Mouse (Mus musculus): ENCODE data around the gene D630039A03Rik.
"Not testable (repeated sequence)": the region's sequence is repeated elsewhere in the genome, so short reads cannot be mapped to it uniquely, and the experiment has no call there.

Gene D630039A03Rik

GRCm38 (mm10) chr4:57888978-57889377 lies 27.1 kb downstream of the D630039A03Rik start:
- DNase-seq (ENCODE audit: low read depth, low spot score), result not testable (repeated sequence)

GRCm38 (mm10) chr4:57888246-57888645 lies 27.9 kb downstream of the D630039A03Rik start:
- DNase-seq (ENCODE audit: low read depth, low spot score), result no peak

DNA sequence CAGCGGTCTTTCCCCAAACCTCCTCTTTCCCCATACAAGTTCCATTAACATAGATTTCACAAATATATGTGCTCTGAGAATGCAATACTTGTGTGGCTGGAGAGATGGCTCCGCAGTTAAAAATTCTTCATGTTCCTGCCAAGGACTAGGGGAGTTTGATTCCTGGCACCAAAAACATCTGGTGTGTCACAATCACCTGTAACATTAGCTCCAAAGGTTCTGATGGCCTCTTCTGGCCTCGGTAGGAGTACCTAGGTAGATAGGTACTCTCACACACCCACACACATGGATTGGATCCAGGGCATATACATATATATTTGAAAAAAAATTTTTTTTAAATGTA lies 29.2 kb downstream of the D630039A03Rik start:
- DNase-seq (ENCODE audit: low read depth, low spot score), result no peak

DNA sequence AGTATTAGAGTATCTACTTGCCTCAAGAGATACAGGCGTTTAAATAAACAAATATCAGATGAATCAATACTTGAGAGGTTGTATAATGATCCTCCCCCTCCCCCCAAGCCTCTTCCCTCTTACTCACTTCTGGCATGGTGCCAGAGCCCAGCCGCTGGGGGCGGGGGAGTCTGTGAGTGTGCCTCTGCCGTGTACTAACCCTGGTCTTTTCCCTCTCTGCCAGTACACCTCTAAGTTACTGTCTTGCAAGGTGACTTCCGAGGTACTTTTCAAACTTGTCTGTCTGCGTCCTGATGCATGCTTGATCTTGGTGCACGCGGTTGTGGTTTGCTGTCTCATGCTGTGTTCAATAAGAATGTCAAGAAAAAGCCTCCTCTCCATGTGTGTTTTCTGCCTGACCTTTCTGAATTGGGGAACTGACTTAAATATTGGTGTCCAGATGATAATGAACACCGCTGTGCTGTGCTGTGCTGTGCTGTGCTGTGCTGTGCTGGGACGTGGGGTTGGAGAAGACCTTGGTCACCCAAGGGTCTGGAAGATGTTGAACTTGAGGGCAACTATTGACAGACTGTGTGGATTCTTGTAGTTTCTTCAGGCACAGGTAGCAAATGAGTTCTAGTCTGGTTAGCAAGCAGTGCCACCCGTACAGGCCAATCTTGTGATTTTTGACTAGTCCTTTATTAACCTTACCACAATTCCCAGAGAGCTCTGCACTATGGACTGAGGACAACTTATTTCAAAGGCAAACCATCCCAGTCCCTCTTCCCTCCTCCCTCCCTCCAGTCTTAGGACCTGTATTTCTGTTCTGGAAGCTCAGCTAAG lies 29.8 kb downstream of the D630039A03Rik start:
- DNase-seq (ENCODE audit: low read depth, low spot score), result no peak

DNA sequence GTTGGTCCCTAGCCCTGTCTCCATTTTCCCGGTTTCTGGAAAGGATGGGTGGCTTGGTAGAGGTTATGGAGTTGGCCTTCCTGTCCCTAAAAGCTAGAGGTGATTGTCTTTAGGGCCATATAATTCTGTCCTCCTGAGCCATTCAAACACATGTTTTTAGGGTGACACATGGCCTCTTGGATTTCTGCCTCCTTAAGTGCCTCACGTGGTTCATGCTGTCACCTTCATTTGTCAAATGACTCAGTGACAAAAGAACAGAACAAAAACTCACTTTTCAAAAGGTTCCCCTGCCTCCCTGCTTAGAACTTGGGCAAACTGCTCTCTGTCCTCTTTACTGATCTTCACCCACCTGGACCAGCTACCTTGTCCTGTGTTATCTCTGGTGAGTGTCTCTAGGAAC lies 30.9 kb downstream of the D630039A03Rik start:
- DNase-seq (ENCODE audit: low read depth, low spot score), result no peak

GRCm38 (mm10) chr4:57884511-57884910 lies 31.6 kb downstream of the D630039A03Rik start:
- DNase-seq (ENCODE audit: low read depth, low spot score), result no peak

DNA sequence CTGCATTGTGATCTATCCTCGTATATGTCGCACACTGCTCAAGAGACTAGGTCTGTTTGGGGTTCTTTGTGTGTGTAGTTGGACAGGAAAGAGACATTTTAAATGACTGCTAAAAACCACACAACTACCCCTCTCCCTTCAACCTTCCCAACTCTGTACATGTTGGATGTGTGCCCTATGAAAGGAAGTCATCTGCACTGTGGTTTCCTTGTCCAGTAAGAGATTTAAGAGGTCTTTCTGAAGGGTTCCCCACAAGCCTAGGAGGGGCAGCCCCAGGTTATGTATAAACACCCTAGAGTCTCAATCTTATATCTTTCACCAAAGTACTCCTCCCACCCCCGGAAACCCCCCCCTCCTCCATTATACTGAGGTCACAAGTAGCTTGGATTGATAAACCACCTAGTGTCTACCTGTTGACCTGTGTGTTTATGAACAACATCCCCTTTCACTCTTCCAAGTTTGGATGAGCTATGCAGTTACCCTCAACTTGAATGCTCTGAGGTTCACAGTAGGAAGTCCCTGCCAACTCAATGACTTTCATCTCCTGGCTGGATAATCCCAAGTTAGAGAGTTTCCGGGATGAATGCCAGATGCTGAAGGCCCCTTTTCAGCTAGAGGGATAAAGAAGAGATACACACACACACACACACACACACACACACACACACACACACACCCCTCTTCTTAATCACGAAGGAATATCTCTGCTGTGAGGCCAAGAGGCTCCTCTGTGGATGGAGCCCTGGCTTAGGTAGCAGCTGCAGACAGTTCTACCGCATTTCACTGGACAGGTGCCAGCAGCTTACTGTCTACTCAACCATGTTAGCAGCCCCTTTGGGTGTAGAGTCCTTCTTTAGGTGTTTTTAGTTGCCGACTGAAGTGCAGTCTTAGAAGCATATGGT lies 32.3 kb downstream of the D630039A03Rik start:
- DNase-seq (ENCODE audit: low read depth, low spot score), result no peak

GRCm38 (mm10) chr4:57879804-57880357 lies 36.2 kb downstream of the D630039A03Rik start:
- DNase-seq (ENCODE audit: low read depth, low spot score), result peak; percentile 87

GRCm38 (mm10) chr4:57879137-57879536 lies 37.0 kb downstream of the D630039A03Rik start:
- no peak for DNase-seq (ENCODE audit: low read depth, low spot score)

DNA sequence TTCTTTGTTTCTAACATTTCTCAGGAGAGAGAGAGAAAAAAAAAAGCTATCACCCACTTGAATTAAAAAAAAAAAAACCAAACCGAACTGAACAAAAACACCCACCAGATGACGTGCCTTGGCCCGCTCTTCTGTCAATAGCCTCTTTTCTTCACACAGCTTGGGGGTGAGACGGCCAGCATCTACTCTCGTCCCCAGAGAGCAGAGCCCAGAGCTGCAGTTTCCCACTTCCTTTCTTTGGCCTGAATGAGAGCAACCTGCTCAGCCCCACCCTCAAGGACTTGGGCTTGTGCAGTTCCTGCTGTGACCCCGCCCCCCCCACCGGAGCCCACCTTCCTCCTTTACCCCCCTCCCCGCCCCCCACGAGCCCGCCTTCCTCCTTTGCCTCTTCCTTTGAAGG lies 48.6 kb downstream of the D630039A03Rik start:
- peak; percentile 48 for DNase-seq (ENCODE audit: low read depth, low spot score)

DNA sequence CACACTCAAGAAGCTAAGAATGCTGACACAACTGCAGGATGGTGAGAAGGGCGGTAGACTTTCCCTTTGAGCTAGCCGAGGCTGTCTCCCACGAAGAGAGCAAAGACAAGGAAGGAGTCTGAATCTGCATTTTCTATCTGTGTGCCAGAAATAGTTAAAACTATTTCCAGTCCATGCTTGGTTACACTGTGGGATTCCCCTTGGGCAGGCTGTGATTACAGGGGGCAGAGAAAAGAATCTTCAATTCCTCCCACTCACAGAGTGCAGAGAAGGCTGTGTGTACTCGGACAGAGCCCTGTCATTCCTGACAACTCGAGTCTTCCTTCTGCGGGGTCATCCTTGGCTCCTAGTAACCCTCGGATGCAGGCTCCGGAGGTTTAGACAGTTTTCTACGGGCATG lies 49.1 kb downstream of the D630039A03Rik start:
- no peak for DNase-seq (ENCODE audit: low read depth, low spot score)

- DNase-seq (ENCODE audit: low read depth, low spot score), result peak; percentile 68
These were observed 50.0 kb downstream of the D630039A03Rik start for GRCm38 (mm10) chr4:57866088-57866487.

GRCm38 (mm10) chr4:57862269-57862986 lies 53.7 kb downstream of the D630039A03Rik start:
- DNase-seq (ENCODE audit: low read depth, low spot score), result no peak

DNA sequence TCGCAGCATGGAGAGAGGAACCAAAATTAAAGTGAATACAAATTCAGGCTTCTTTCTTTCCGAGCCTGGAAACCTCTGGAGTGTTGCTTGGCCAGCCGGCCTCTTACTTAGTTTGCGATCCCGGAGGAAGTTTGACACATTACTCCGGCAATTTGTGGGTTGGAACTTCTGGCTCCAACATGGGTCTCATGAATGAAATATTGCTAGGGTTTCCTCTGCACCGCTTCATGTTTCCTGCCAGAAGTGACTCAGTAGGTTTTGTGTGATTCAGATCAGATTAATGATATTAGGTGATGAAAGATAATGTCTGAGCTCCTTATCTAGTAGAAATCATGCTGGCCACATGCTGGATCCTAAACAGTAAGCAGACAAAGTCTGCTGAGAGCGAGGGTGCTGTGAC lies 54.2 kb downstream of the D630039A03Rik start:
- DNase-seq (ENCODE audit: low read depth, low spot score), result no peak

DNA sequence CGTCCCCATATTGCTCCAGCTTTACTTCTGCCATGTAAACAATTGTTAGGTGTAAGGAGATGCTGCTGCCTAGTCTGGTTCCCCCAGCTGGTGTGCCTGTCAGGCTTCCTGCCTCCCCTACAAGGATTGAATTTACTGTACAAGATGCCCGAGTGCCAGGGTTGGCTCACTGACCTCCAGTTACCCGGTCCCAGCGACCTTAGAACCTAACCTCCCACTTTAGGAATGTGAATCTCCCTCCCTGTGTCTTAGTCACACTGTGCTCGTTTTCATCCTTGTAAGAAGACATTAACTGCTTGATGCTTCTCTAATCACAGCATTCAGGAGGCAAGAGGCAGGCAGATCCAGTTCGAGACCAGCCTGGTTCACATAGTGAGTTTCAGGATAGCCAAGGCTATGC lies 54.9 kb downstream of the D630039A03Rik start:
- DNase-seq (ENCODE audit: low read depth, low spot score), result peak; percentile 64

- DNase-seq (ENCODE audit: low read depth, low spot score), result no peak
These were observed 55.9 kb downstream of the D630039A03Rik start for GRCm38 (mm10) chr4:57860204-57860611.
